Mouse (Mus musculus) left cerebral cortex, adult 11 months (tissue): ENCODE results near the gene Smpd4.
"Not testable (repeated sequence)": the region's sequence is repeated elsewhere in the genome, so short reads cannot be mapped to it uniquely, and the experiment has no call there.

ENCODE experiments used
- DNase-seq: peaks from one replicate; pipeline ENCODE4 v3.0.0; 2022; ENCODE audit warnings: low spot score

Gene Smpd4

GRCm38 (mm10) chr16:17619198-17620105 is at the start of gene Smpd4:
Smpd4 (plus strand) TSS chr16:17619354.
- peak; percentile 76 for DNase-seq

- DNase-seq: no peak
Measured at GRCm38 (mm10) chr16:17575870-17576824, 43.0 kb upstream of the Smpd4 start.

DNA sequence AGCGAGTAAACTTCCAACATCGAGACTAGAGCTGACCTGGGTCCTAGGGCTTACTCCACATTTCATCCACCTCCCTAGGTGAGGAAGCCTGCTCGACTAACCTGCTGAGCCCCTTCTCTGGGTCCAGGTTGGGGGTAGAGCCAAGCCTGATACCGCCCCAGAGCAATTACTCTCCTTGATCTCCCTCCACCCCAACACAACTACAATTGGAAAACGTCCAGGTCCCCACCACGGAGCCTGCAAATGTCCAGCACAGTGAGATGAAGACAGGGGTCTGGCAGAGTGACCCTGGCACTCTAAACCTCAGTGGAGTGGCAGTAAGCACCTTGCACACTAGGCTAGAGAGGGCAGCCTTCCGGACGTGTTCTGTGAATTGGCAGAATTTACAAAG is 42.3 kb upstream of the Smpd4 start:
- no peak for DNase-seq

- no peak for DNase-seq
Measured at GRCm38 (mm10) chr16:17583064-17583463, 36.1 kb upstream of the Smpd4 start, which contains the start of gene Slc7a4. Slc7a4 (minus strand) TSS chr16:17583214.

- no peak for DNase-seq
Measured at GRCm38 (mm10) chr16:17584555-17584954, 34.6 kb upstream of the Smpd4 start.

- DNase-seq: no peak
Measured at GRCm38 (mm10) chr16:17590731-17591130, 28.4 kb upstream of the Smpd4 start.

GRCm38 (mm10) chr16:17600944-17601562 is 18.1 kb upstream of the Smpd4 start:
- DNase-seq: no peak

DNA sequence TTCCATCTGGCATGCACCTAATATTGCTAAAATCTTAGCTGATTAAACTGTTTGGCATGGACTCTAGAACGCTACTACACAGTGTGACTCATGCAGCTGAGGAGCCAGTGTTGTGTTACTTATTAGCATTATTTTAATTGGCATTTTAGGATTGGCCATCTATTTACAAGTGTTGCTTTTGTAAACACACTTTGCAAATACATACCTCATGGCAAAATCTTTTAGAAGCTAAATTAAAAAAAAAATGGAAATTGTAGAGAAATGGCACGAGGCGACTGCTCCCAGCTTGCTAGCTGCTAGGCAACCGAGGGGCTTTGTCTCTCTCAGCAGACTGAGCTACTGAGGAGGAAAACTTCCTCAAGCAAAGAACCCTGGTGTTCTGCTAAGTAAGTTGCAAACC is 14.2 kb upstream of the Smpd4 start:
- no peak for DNase-seq

GRCm38 (mm10) chr16:17605684-17606083 is 13.5 kb upstream of the Smpd4 start:
- DNase-seq: no peak

GRCm38 (mm10) chr16:17611383-17611782 is 7.8 kb upstream of the Smpd4 start:
- no peak for DNase-seq

DNA sequence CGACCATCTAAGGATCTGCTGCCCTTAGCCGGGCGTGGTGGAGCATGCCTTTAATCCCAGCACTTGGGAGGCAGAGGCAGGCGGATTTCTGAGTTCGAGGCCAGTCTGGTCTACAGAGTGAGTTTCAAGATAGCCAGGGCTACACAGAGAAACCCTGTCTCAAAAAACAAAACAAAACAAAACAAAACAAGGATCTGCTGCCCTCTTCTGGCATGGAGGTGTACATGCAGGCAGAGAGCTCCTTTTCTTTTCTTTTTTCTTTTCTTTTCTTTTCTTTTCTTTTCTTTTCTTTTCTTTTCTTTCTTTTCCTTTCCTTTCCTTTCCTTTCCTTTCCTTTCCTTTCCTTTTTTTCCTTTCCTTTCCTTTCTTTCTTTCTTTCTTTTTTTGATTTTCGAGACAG is 4.4 kb upstream of the Smpd4 start:
- DNase-seq: not testable (repeated sequence)

GRCm38 (mm10) chr16:17616212-17616611 is 2.9 kb upstream of the Smpd4 start:
- DNase-seq: no peak

- DNase-seq: no peak
Measured at GRCm38 (mm10) chr16:17617922-17618565, 1.1 kb upstream of the Smpd4 start.

- no peak for DNase-seq
Measured at GRCm38 (mm10) chr16:17621936-17622335, 2.8 kb downstream of the Smpd4 start.

DNA sequence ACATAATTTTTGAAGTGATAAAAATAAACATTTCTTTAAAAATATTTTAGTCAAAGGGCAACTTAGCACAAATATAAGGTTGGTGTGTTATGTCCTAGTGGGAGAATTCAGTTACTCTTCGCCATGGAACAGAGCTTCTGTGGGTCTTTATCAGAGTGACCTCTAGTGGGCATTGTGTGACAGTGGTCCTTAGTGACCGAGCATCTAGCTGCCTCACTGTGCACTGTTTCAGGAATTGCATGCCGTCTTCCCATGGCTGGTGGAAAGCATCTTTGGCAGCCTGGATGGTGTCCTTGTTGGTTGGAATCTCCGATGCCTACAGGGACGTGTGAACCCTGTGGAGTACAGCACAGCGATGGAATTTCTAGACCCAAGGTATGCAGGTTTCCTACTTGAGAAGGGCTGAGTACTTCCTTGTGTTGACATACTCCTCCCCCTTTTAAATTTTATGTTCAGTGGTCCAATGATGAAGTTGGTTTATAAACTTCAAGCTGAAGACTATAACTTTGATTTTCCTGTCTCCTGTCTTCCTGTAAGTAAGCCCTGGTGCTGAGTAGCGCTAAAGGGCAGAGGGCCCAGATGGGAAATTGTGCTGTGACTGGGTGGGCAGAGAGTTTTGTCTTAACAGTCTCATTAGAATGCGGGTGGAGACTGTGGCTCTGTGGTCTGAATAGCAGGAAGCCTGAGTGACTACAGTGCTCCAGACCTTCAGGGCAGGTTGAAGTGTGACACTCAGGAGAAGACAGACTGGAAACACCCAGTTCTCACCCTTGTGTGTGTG is 6.5 kb downstream of the Smpd4 start:
- no peak for DNase-seq

- no peak for DNase-seq
Measured at GRCm38 (mm10) chr16:17626269-17626555, 7.1 kb downstream of the Smpd4 start.

GRCm38 (mm10) chr16:17632580-17632979 is 13.4 kb downstream of the Smpd4 start:
- DNase-seq: no peak

- DNase-seq: no peak
Measured at GRCm38 (mm10) chr16:17633481-17634181, 14.5 kb downstream of the Smpd4 start.

- DNase-seq: no peak
Measured at GRCm38 (mm10) chr16:17636904-17637303, 17.8 kb downstream of the Smpd4 start.

DNA sequence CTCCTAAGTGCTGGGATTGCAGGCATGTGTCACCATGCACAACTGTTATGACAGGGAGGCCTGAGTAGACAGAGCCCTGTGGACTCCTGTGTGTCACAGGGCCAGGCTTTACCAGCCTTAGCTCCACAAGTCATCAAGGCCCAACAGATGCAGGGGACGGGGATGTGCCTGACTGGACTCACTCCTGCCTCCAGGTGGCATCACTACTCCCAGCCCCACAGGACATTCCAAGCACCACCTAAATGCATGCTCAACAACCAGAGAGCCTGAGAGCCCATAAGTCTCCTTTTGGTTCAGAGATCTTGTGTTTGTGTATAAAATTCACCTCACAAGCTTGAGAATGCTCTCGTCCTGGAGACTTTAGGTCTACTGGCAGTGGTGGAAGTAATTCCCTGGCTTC is 18.5 kb downstream of the Smpd4 start:
- DNase-seq: no peak
